Mouse (Mus musculus): ENCODE data around the gene Fbxo6. TPM values are rescaled to one million over a fixed set of nuclear protein-coding genes. Genes with fewer than 3 reads are reported as not detected.

The Fbxo6 gene
- total RNA-seq, 2 experiments from 2014 or later: 26.8 to 33.5 TPM

DNA sequence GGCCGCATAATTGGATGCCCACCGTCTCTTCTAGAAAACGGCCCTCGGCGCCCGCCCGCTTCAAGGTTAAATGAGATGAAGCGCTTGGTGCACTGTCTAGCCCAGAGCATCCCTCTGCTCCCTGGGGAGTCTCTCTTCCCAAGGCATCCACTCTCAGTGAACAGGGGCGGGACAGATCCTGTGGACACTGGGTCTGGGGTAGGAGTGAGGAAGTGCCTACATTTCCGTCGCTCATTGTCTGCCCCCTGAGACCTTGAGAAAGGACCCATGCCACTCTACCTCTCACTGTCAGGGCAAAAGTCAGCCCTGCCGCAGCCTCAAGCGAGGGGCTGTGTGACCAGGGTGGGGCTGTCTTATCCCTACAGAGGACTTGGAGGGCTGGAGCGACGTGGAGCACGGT, 12.5 kb upstream of the Fbxo6 start:
- intact Hi-C loops (cut with DNase I): loop anchor here (2.0 kb wide), 1 partner anchor 50 kb away; no protein-coding TSS in a partner anchor

DNA sequence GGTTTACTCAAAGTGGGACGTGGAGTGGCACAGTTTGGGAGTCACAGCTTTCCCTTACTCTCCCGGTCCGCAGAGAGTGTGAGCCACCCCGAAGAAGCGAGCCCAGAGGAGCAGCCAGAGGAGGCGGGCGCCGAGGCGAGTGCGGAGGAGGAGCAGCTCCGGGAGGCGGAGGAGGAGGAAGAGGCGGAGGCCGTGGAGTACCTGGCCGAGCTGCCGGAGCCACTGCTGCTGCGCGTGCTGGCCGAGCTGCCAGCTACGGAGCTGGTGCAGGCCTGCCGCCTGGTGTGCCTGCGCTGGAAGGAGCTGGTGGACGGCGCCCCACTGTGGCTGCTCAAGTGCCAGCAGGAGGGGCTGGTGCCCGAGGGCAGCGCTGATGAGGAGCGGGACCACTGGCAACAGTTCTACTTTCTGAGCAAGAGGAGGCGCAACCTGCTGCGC, 12.1 kb upstream of the Fbxo6 start:
- peak; percentile 80 to 82 for DNase-seq (ENCODE audit: low spot score in 2 of 2)
- intact Hi-C loops (cut with DNase I): loop anchor here (2.0 kb wide), 1 partner anchor 49 kb away; no protein-coding TSS in a partner anchor

More for the DNA sequence above, 12.5 kb upstream of the Fbxo6 start:
- DNase-seq (ENCODE audit: low spot score in 2 of 2): no peak

DNA sequence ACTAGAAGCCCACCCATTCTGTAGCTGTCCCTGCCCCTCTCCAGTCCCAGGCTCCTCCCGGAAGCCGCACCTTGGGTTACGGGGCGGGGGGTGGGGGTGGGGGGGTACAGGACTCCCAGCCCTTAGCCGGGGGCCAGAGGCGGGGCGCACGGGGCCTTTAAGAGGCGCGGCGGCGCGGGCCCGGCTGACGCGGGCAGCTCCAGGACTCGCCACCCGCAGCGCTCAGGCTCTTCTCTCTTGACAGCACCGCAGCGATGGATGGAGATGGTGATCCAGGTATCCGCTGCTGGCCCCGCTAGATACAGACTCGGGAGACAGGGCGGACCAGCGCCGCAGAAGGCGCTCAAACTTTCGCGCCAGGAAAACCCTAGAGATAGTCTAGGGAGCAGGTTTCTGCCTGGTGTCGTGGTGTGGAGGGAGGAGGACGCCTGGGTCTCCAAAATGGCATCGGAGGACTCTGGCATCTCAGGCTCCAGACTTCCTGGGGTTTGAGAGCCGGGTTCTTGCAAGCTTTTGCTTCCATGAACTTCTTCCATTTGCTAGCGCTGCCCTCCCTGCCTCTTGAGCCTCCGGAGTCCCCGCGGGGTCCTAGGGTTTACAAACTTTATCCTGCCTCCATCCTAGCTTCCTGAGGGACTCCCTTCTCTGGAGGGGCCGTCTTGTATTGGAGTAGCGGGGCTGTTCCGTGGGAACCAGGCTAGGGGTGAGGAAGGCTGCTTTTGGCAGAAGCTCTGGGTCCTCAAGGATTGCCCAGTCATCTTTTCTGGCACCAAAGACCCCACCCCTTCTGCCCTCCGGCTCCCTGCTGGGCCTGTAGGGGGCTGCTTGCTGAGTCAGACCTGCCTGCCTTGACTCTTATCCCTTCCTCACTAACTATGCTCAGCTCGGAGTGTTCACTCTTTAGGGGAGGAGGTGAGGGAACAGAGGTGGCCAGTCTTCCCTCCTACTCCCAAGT, 8.8 kb upstream of the Fbxo6 start, which contains the start of the genes Fbxo44 and Fbxo2:
Gene Fbxo44 (minus strand): TSS at position 47 of the 955 bp plus-strand sequence.
Gene Fbxo2 (plus strand): TSS at position 186 of the 955 bp plus-strand sequence.
- intact Hi-C loops (cut with DNase I): no loop called here
- peak; percentile 69 to 72 for DNase-seq (ENCODE audit: low spot score in 2 of 2)

DNA sequence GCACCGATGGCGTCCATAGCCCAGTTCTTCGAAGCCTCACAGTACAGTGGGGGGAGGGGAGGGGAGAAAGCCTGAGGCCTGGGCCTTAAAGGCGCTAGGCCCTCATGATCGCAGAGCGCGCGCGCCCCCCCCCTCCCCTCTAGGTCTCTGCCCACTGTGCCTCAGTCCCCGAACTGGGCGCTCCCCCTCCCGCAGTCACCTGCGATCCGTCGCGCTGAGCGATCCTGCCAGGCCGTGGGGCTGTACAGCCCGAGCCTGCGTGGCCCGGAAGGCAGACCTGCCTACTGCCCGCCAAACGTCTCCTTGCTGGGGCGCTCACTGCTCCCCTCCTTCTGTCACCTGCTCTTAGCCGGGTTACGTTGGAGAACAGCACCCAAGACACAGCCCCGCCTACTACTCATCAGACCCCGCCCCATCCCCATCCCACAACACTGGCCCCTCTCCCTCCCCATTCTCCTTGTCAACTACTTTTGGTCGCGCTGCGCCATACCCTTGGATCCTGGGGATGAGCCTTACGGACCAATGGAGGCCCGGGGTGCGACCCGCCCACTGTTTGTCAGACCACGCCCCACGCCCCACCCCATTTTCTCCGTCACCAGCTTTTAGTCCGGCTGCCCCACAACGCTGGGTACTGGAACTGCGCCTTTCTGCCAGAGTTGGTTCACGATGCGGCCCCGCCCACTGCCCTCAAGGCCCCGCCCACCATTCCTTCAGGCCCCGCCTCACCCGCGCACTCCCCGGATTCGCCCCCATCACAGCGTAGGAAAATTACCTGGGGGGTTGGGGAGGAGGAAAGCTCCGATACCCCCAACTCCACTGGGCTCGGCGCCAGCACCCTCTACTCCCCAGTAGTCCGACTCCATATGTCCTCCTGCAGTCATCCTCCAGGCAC, 7.8 kb upstream of the Fbxo6 start:
- intact Hi-C loops (cut with DNase I): no loop called here
- DNase-seq (ENCODE audit: low spot score in 2 of 2): peak; percentile 97 to 98

DNA sequence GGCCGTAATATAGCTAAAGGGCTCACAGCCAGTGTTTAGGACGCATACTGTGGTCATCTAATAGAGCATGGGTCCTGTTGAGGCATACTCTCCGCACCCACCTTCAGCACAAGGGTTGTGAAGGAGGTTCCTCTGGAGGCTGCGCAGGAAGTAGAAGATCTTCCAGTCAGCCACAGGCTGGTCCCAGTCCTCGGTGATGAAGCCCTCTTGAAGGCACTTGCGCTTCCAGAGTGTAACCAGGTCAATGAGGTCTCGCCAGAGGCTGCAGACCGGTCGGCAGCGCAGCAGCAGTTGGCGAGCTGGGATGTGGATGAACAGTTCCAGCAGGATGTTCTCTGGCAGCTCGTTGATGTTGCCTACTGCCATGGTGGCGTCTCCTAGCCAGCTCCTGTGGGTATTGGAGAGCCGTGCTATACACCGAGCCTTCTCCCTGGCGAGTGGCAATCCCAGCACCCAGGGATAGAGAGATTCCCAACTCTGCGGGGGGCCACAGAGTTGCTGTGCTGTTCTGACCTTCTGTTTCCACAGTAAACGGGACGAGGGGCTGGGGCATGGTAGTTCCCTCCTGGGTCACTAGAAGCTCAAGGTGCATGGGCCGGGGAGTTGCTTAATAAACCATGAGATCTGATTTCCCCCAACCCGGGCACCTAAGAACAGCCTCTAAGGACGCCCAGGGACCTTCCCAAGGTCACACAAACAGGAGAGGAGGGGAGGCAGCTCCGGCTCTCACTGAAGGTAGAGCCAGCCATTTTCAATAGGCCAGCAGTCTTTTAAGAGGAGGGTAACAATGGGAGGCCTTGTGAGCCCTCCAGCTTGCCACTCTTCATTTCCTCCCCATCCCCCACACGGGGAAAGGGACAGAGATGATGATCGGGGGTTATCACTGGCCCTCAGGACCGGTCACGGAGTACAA, 6.8 kb upstream of the Fbxo6 start:
- peak; percentile 52 to 54 for DNase-seq (ENCODE audit: low spot score in 2 of 2)

DNA sequence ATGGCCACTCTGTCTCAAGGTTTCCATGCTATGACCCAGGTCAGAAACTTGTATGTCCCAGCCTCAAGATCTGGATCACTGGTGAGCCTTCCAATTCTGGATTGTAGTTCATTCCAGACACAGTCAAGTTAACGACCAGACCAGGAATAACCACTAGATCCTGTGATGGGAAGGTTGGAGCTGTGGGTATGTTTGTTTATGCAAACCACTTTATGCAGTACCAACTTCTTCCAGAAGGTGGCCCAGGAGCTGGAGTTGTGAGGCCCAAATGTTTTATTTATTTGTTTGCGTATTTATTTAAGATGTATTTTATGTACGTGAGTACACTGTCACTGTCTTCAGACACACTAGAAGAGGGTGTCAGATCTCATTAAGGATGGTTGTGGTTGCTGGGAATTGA, 3.0 kb upstream of the Fbxo6 start:
- intact Hi-C loops (cut with DNase I): no loop called here
- no peak for DNase-seq (ENCODE audit: low spot score in 2 of 2)

More for the DNA sequence above, 6.8 kb upstream of the Fbxo6 start:
- intact Hi-C loops (cut with DNase I): no loop called here

DNA sequence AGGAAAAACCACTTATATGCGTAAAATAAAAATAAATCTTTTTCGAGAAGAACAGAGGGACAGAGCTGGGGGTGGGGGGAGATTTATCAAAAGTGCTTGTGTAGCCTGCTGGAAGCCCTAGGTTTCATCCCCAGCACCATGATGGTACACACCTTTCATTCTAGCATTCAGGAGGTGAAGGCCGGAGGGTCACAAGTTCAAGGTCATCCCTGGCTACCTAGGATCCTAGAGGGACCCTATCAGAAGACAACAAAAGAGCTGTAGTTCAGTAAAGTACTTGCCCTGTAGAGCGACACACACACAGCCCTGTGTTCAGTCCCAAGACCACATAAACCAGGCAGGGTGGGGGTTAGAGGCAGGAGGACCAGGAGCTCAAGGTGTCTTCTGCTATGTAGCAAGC, 2.1 kb upstream of the Fbxo6 start:
- intact Hi-C loops (cut with DNase I): no loop called here
- DNase-seq (ENCODE audit: low spot score in 2 of 2): no peak

DNA sequence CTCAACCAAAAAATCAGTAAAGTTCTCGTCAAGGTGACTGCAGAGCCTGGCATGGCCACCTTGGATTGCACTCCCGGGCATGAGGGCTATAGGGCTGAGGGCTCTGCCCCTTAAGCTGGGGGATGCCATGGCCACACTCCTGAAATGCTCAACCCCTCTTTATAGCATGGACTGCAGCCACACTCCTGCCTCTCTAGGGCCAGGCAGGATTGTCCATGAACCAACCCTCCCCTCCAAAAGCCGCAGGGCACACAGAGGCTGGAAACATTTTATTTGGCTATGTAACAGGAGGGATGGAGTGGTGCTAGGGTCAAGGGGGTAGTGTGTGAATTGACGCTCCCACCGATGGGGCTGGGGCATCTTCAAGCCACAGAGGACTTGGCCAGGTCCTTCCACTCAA, 607 bp upstream of the Fbxo6 start:
- intact Hi-C loops (cut with DNase I): no loop called here
- no peak for DNase-seq (ENCODE audit: low spot score in 2 of 2)

DNA sequence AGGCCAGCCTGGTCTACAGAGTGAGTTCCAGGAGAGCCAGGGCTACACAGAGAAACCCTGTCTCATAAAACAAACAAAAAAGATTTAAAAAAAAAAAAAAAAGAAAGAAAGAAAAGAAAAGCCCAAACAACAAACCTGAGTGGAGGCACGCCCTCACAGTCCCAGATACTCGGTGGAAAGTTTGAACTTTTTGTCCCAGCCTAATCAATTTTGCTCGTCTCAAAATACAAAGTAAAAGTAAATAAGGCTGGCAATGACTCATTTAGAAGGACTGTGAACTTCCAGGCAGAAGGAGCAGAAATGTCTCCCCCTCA, 1.0 kb downstream of the Fbxo6 start:
- intact Hi-C loops (cut with DNase I): no loop called here

DNA sequence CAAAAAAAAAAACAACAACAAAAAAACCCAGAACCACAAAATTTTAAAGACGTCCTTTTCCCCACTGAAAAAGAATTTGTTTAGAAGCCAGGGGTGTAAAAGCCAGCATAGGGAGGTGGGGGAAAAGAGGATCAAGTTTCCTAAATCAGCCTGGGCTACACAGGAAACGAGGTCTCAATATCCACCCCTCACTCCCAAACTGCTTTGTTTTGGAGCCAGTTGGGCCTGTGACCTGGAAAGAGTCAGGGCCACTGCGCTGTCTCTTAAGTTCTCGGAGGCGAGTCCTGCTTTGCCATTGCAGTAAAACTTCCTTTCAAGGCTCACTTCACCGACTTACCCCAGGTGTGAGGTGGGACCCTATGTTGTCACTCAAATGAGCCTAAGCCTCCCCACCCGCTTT, 1.7 kb downstream of the Fbxo6 start:
- DNase-seq (ENCODE audit: low spot score in 2 of 2): no peak
- intact Hi-C loops (cut with DNase I): no loop called here

More for the DNA sequence above, 1.0 kb downstream of the Fbxo6 start:
- no peak for DNase-seq (ENCODE audit: low spot score in 2 of 2)

DNA sequence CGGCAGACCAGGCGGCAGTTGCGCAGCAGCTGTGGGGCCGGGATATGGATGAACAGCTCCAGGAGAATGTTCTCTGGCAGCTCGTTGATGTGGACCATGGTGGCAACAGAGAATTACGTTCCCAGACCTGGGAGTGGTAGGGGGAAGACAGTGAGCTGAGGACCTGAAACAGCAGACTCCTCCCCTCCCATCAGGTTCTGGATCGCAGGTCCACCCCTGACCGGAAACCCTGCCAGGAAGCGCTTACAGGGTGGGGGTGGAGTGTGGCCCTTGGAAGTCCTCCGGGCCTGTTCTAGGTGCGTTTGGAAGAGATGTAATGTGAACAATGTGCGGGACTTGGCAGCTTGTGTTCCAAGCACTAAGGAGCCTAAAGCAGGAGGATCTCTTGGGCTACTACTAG, 2.4 kb downstream of the Fbxo6 start:
- intact Hi-C loops (cut with DNase I): no loop called here

DNA sequence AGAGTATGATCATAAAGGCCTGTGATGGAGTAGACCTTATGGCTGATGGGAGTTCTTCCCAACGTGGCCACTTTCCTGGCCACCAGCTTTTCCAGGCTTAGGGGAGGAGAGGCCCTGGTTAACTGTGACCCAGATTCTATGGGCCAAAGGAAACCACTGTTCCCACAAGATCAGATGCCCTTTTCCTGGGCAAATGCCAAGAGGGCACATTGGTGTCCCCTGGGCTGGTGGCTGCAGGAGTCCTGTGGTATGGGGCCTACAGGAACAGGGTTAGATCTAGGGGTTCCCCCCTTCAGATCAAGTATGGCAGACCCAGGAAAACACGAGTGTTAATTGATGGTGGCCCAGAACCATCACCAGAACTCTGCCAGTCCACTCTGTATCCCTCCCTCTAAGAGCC, 4.2 kb downstream of the Fbxo6 start:
- intact Hi-C loops (cut with DNase I): no loop called here
- no peak for DNase-seq (ENCODE audit: low spot score in 2 of 2)

More for the DNA sequence above, 2.4 kb downstream of the Fbxo6 start:
- no peak for DNase-seq (ENCODE audit: low spot score in 2 of 2)

DNA sequence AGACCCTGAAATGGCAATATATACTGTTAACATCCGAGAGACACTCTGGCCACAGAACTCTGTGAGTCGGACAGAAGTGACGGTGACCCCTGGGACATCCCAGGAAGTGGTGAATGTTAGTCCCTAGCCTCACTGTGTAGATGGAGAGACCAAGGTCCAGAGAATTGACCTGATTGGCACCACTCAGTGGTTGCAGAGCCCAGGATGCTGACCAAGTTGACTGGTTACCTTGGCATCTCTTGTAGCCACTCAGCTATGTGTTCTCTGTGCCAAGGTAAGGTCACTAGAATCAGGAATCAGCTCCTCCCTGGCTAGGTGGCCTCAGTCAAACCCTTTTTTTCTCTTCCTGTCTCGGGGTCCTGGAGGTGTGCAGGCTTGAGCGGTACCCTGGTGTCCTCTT, 8.2 kb downstream of the Fbxo6 start:
- DNase-seq (ENCODE audit: low spot score in 2 of 2): no peak
- intact Hi-C loops (cut with DNase I): no loop called here

DNA sequence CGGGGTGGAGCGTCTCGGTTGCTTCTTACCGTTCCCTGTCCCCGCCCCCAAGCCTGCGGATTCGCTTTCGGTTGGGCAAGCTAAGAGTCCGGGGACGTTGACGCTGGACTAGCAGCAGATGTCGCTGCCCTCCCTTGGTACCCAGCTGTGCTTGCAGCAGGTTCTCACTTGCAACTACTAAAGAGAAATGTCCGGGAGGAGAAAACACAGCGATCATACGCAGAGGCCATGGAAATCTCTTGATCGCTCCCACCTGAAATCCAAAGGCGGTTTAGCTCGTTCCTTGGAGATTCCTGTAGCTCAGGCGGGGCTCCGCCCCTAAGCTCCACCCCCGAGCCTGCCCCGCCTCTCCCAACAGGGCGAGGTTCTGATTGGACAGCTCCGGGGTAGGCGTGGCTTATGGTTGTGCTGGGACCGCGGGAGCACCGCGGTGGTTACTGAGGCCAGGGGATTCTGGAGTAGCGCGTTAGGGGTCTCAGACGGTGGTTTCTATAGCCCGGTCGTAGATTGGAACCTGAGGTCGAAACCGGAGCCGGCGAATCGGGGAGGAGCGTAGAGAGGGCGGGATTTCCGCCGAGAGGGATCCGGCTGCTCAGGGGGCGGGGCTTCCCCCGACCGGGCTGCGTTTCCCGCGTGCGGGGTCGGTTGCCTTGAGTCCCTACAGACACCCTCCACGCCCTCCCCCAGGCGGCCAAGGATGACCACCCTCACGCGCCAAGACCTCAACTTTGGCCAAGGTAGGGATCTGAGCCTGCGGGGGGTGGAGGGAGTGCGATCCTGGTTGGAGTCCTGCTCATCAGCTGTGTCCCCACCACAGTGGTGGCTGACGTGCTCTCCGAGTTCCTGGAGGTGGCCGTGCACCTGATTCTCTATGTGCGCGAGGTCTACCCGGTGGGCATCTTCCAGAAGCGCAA, 11.6 kb downstream of the Fbxo6 start:
- intact Hi-C loops (cut with DNase I): no loop called here
- peak; percentile 93 to 95 for DNase-seq (ENCODE audit: low spot score in 2 of 2)

DNA sequence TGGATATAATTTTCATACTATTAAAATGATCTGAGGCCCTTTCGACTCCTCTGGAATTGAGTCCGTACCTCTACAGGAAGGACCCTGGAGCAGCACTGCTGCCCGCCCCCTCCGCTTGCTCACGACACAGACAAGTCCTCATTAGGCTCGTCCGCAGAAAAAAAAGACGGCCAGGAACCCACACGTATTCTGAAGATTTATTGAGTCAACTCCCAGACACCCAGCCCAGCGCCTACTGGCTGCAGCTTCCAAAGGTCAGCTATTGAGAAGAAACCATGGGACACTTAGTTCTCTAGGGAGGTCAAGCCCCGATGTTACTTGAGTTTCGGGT, 12.2 kb downstream of the Fbxo6 start:
- DNase-seq (ENCODE audit: low spot score in 2 of 2): no peak
- intact Hi-C loops (cut with DNase I): no loop called here

DNA sequence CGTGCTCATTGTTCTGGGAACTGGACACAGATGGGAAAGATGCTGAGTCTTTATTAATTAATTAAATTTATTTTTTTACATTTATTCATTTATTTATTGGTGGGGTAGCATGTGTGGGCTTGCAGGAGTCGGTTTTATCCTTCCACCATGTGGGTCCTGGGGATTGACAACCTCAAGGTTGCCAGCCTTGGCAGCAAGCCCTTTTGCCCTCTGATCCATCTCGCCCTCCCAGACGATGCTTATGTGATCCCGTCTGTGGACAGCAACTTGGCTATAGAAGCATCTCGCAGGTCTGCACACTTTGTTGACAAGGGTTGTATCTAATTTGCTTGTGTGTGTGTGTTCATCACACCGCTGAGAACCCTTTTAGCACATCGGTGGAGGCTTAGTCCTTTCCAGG, 14.4 kb downstream of the Fbxo6 start:
- intact Hi-C loops (cut with DNase I): no loop called here
- no peak for DNase-seq (ENCODE audit: low spot score in 2 of 2)

DNA sequence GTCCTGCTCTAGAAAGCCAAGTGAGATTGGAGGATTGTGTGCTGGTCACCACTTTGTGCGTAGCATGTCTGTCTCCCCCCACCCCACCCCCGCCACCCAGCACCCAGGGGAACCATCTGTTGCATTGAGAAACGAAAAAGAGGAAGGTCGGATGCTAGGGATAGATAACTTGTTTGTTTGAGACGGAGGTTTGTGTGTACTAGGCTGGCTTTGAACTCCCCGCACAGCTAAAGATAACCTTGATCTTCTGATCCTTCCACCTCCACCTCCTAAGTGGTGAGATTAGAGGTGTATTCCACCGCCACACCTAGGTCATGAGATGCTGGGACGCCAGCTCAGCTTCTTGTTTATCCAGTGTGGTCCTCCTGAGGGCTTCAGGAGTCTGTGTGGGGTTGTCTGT, 17.0 kb downstream of the Fbxo6 start:
- intact Hi-C loops (cut with DNase I): no loop called here
- no peak for DNase-seq (ENCODE audit: low spot score in 2 of 2)

DNA sequence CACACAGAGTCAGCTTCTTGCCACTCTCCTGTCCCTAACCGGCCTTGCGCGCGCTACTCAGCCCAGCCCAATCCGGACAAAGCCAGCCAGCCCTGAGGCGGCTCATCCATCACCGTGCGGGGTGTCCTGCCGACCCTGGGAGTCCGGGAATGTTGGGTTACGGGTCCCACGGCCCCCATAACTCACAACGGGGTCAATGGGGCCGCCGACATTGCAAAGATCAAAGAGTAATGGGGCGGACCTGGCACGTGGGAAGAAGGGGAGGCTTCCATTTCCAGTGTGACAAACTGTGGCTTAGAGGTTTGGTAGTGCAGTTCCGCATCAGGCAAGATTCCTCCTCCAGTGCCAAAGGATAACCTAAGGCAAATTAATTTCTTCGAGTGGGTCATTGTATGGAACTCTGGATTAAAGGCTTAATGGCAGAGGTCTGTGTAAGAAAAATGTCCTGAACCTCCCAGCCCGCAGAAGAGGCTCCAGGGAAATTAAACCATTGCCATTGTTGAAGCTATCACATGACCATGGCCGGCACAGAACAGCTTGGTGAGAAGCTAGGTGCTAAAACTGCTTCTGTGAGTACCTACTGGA, 20.4 kb downstream of the Fbxo6 start:
- no peak for DNase-seq (ENCODE audit: low spot score in 2 of 2)
- intact Hi-C loops (cut with DNase I): no loop called here

Measured in left cerebral cortex, postnatal 36 days (tissue).